In the genomic region with DNA sequence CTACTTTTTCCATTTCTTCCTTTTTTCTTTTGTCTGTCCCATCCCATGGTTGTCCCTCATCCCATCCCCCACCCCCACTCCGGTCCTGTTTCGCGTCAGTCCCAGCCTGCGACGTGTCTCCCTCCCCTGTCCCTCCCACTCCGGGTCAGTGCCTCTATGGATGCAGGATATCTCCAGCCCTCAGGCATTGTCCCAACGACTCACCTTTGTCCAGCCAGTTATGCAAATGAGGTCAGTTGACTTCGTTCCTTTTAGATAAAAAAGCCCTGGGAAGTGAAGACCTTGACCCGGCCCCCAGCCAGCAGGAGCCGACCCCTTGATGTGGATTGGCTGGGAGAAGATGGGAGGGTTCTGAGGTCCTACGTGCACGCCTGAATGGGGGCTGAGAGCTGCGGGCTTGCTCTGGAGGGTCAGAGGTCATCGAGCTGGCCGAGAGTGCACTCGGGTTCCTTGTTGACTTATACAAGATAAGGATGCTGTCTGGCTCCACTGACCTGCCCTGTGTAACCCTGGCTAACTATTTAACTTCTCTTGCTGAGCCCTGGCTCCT, we compare ENCODE assay signal across 8 mouse cellular contexts. TPM values are rescaled to one million over a fixed set of nuclear protein-coding genes. Genes with fewer than 3 reads are reported as not detected.
DNase-seq lines count a peak whose midpoint lies in the region; ATAC-seq lines count a peak whose summit lies in the region.

No protein-coding gene starts in this region.

- peak overlapping the region; percentile 64 for H3K9ac ChIP-seq in heart, embryonic 11.5 days (ENCODE audit: low read depth, low read length)
- peak overlapping the region; percentile 64 for H3K9ac ChIP-seq in embryonic facial prominence, embryonic 13.5 days

- peak overlapping the region; percentile 65 for H3K4me2 ChIP-seq in heart, embryonic 11.5 days
- peak overlapping the region; percentile 65 for H3K4me2 ChIP-seq in embryonic facial prominence, embryonic 13.5 days

- H3K4me3 ChIP-seq in heart, embryonic 11.5 days (ENCODE audit: low read depth, low read length) = peak overlapping the region; percentile 37
- H3K4me3 ChIP-seq in embryonic facial prominence, embryonic 13.5 days = peak overlapping the region; percentile 46

- no peaks in the 10 kb centered on the region for H3K27me3 ChIP-seq in heart, embryonic 11.5 days (ENCODE audit: control insufficient read depth, insufficient read depth, low read length)
- no peaks in the 10 kb centered on the region for H3K27me3 ChIP-seq in embryonic facial prominence, embryonic 13.5 days

- peak; percentile 80 for ATAC-seq in heart, embryonic 11.5 days (replicated peaks; ENCODE audit: insufficient number of reproducible peaks, low FRiP score, low TSS enrichment)
- no peak; the same call in 1 of the 2 replicates for ATAC-seq in embryonic facial prominence, embryonic 13.5 days (ENCODE audit: insufficient number of reproducible peaks, insufficient read depth, low FRiP score, low TSS enrichment, low read depth)
- no peak for ATAC-seq in frontal cortex, adult (ENCODE audit: low TSS enrichment)

- WGBS in heart, embryonic 11.5 days (ENCODE audit: insufficient replicate concordance) = 0% methylated on average over 16 of the region's 16 CpGs
- WGBS in embryonic facial prominence, embryonic 13.5 days = under 1% methylated on average over 16 of the region's 16 CpGs

- DNase-seq in heart, adult 8-10 months (ENCODE audit: low spot score) = no peak
- DNase-seq in kidney, adult 18-20 months = peak; percentile 10
- DNase-seq in lung, postnatal 4 days = peak; percentile 15 to 32
- DNase-seq in natural killer cell, adult 2 months (ENCODE audit: low spot score in 2 of 2) = no peak
- DNase-seq in urinary bladder, postnatal 14 days (ENCODE audit: low spot score) = no peak

- H3K27ac ChIP-seq in heart, embryonic 11.5 days (ENCODE audit: low read depth, low read length) = peak overlapping the region; percentile 18
- no peak overlapping the region for H3K27ac ChIP-seq in embryonic facial prominence, embryonic 13.5 days

- H3K4me1 ChIP-seq in heart, embryonic 11.5 days (ENCODE audit: control insufficient read depth, insufficient read depth, low read length) = peaks cover 2% of the 10 kb centered on the region; the same call in 1 of the 2 replicates
- no peaks in the 10 kb centered on the region for H3K4me1 ChIP-seq in embryonic facial prominence, embryonic 13.5 days

- no peaks in the 10 kb centered on the region for H3K36me3 ChIP-seq in heart, embryonic 11.5 days (ENCODE audit: control insufficient read depth, insufficient read depth, low read length)
- H3K36me3 ChIP-seq in embryonic facial prominence, embryonic 13.5 days = peaks cover 11% of the 10 kb centered on the region

- no peaks in the 10 kb centered on the region for H3K9me3 ChIP-seq in heart, embryonic 11.5 days (replicated peaks; ENCODE audit: control insufficient read depth, low read length)
- no peaks in the 10 kb centered on the region for H3K9me3 ChIP-seq in embryonic facial prominence, embryonic 13.5 days

RNA-seq across cellular contexts. Expression of a gene that starts 8.4 kb away (rescaled TPM):
- 337 and 363 TPM in 2 replicates for polyA plus RNA-seq in heart, embryonic 11.5 days (2014; fragmentation: Nextera tagmentation; extraction: Ambion mirVana)
- 100 to 1,000 TPM in 1 of 4 experiments, 10 to 100 TPM in 3; 63.8 to 106 (median 80.1) TPM for total RNA-seq in heart, adult 8-10 months (2022)
- polyA plus RNA-seq in embryonic facial prominence, embryonic 13.5 days (2015; fragmentation: Nextera tagmentation; extraction: Ambion mirVana) = 351 and 378 TPM in 2 replicates

RNA-seq across cellular contexts. Expression of a gene that starts 19.8 kb away (rescaled TPM):
- 11.8 and 12.4 TPM in 2 replicates for polyA plus RNA-seq in heart, embryonic 11.5 days (2014; fragmentation: Nextera tagmentation; extraction: Ambion mirVana)
- 10 to 100 TPM; 11.2 to 13.5 (median 12.4) TPM for total RNA-seq in heart, adult 8-10 months (2022)
- 14.9 and 17.5 TPM in 2 replicates for polyA plus RNA-seq in embryonic facial prominence, embryonic 13.5 days (2015; fragmentation: Nextera tagmentation; extraction: Ambion mirVana)

RNA-seq across cellular contexts. Expression of a gene that starts 26.2 kb away (rescaled TPM):
- 72.8 and 94.6 TPM in 2 replicates for polyA plus RNA-seq in heart, embryonic 11.5 days (2014; fragmentation: Nextera tagmentation; extraction: Ambion mirVana)
- 100 to 1,000 TPM in 2 of 4 experiments, 10 to 100 TPM in 2; 92.8 to 123 (median 107) TPM for total RNA-seq in heart, adult 8-10 months (2022)
- 62.7 and 71.6 TPM in 2 replicates for polyA plus RNA-seq in embryonic facial prominence, embryonic 13.5 days (2015; fragmentation: Nextera tagmentation; extraction: Ambion mirVana)

RNA-seq across cellular contexts. Expression of a gene that starts 54.8 kb away (rescaled TPM):
- 132 and 141 TPM in 2 replicates for polyA plus RNA-seq in heart, embryonic 11.5 days (2014; fragmentation: Nextera tagmentation; extraction: Ambion mirVana)
- total RNA-seq in heart, adult 8-10 months (2022) = 100 to 1,000 TPM; 775 to 831 (median 786) TPM
- 156 and 167 TPM in 2 replicates for polyA plus RNA-seq in embryonic facial prominence, embryonic 13.5 days (2015; fragmentation: Nextera tagmentation; extraction: Ambion mirVana)

Comparison
In these comparisons a context has a peak if more than half of its experiments do, and no peak if none do; other contexts are left out.
1. DNase-seq: peak in kidney, adult 18-20 months (single experiment) and lung, postnatal 4 days (2 of 2); none in heart, adult 8-10 months (single experiment), natural killer cell, adult 2 months (0 of 2) and urinary bladder, postnatal 14 days (single experiment).